Mouse (Mus musculus) testis, adult 2 months (tissue): ENCODE measurements around the gene AU040320.

ENCODE experiments used
- CTCF ChIP-seq: fragments of 200-500 bp; IDR thresholded peaks from 2 replicates; pipeline ENCODE4 v1.5.1; 2012; ENCODE audit warnings: low read depth, mild to moderate bottlenecking, inconsistent platforms, low read length, moderate library complexity; ENCODE audit not compliant: control insufficient read depth, insufficient read depth, insufficient replicate concordance
- POLR2A ChIP-seq: fragments of 200-500 bp; IDR thresholded peaks from 2 replicates; pipeline ENCODE4 v1.6.1; 2012; ENCODE audit warnings: low read depth, mild to moderate bottlenecking, inconsistent platforms, low read length, moderate library complexity; ENCODE audit not compliant: control insufficient read depth

GRCm38 (mm10) chr4:126845664-126846063 is 92.3 kb downstream of the AU040320 start:
- TF ChIP-seq POLR2A (no peak), CTCF (no peak)
